Mouse (Mus musculus): ENCODE measurements around the gene Gm10778. TPM values are rescaled to one million over a fixed set of nuclear protein-coding genes. Genes with fewer than 3 reads are reported as not detected.
A peak's percentile ranks its signal among the peaks of the same experiment; 100 is the strongest.

The Gm10778 gene
- total and polyA plus RNA-seq, 3 experiments: 0.34 to 11.1 (median 7.9) TPM

GRCm38 (mm10) chr10:81641566-81641965, 7.3 kb upstream of the Gm10778 start:
- Histone ChIP-seq H3K36me3 (replicated peaks) (peaks cover 50% of the 10 kb centered on the region), H3K4me1 (ENCODE audit: insufficient read depth, low read depth, low read length) (peaks cover 53% of the 10 kb centered on the region), H3K9me3 (replicated peaks) (no peaks in the 10 kb centered on the region), H3K27me3 (ENCODE audit: insufficient read depth, low read length) (peaks cover 2% of the 10 kb centered on the region; the same call in 1 of the 2 replicates), H3K4me3 (ENCODE audit: low read depth, low read length) (no peak overlapping the region)
- ATAC-seq (ENCODE audit: extremely low read depth, insufficient number of reproducible peaks, low FRiP score, poor library complexity, severe bottlenecking): no peak
- DNase-seq (ENCODE audit: low spot score): no peak
- no peak for TF ChIP-seq GATA1 (IDR thresholded peaks at IDR 0.05; ENCODE audit: borderline replicate concordance, low read length)
- TF ChIP-seq POLR2AphosphoS5 (IDR thresholded peaks at IDR 0.05; ENCODE audit: insufficient replicate concordance, low read depth, low read length): no peak
- no peak for TF ChIP-seq GATA2 (IDR thresholded peaks at IDR 0.05; ENCODE audit: borderline replicate concordance, low read depth, low read length)
- no peak for TF ChIP-seq CTCF (IDR thresholded peaks at IDR 0.05; ENCODE audit: low read depth, low read length)
- no peak for TF ChIP-seq TAL1 (conservative IDR thresholded peaks at IDR 0.05; ENCODE audit: low read depth, low read length)

GRCm38 (mm10) chr10:81641978-81642647, 6.7 kb upstream of the Gm10778 start:
- Histone ChIP-seq H3K36me3 (replicated peaks) (peaks cover 55% of the 10 kb centered on the region), H3K9me3 (replicated peaks) (no peaks in the 10 kb centered on the region), H3K4me3 (ENCODE audit: low read depth, low read length) (peak overlapping the region; percentile 88), H3K4me1 (ENCODE audit: insufficient read depth, low read depth, low read length) (peaks cover 53% of the 10 kb centered on the region), H3K27me3 (ENCODE audit: insufficient read depth, low read length) (peaks cover 2% of the 10 kb centered on the region; the same call in 1 of the 2 replicates)
- no peak for TF ChIP-seq TAL1 (conservative IDR thresholded peaks at IDR 0.05; ENCODE audit: low read depth, low read length)
- no peak for TF ChIP-seq GATA1 (IDR thresholded peaks at IDR 0.05; ENCODE audit: borderline replicate concordance, low read length)
- no peak for TF ChIP-seq POLR2AphosphoS5 (IDR thresholded peaks at IDR 0.05; ENCODE audit: insufficient replicate concordance, low read depth, low read length)
- TF ChIP-seq CTCF (IDR thresholded peaks at IDR 0.05; ENCODE audit: low read depth, low read length): no peak
- TF ChIP-seq GATA2 (IDR thresholded peaks at IDR 0.05; ENCODE audit: borderline replicate concordance, low read depth, low read length): no peak
- DNase-seq (ENCODE audit: low spot score) (no peak), ATAC-seq (ENCODE audit: extremely low read depth, insufficient number of reproducible peaks, low FRiP score, poor library complexity, severe bottlenecking) (no peak)

GRCm38 (mm10) chr10:81642648-81643448, 6.0 kb upstream of the Gm10778 start:
- Histone ChIP-seq H3K4me3 (ENCODE audit: low read depth, low read length) (peak overlapping the region; percentile 88), H3K9me3 (replicated peaks) (no peaks in the 10 kb centered on the region), H3K27me3 (ENCODE audit: insufficient read depth, low read length) (peaks cover 2% of the 10 kb centered on the region; the same call in 1 of the 2 replicates), H3K4me1 (ENCODE audit: insufficient read depth, low read depth, low read length) (peaks cover 54% of the 10 kb centered on the region), H3K36me3 (replicated peaks) (peaks cover 60% of the 10 kb centered on the region)
- TF ChIP-seq GATA1 (IDR thresholded peaks at IDR 0.05; ENCODE audit: borderline replicate concordance, low read length) (no peak), GATA2 (IDR thresholded peaks at IDR 0.05; ENCODE audit: borderline replicate concordance, low read depth, low read length) (no peak), POLR2AphosphoS5 (IDR thresholded peaks at IDR 0.05; ENCODE audit: insufficient replicate concordance, low read depth, low read length) (no peak), CTCF (IDR thresholded peaks at IDR 0.05; ENCODE audit: low read depth, low read length) (no peak), TAL1 (conservative IDR thresholded peaks at IDR 0.05; ENCODE audit: low read depth, low read length) (no peak)
- ATAC-seq (ENCODE audit: extremely low read depth, insufficient number of reproducible peaks, low FRiP score, poor library complexity, severe bottlenecking) (no peak), DNase-seq (ENCODE audit: low spot score) (no peak)

GRCm38 (mm10) chr10:81643449-81644055, 5.3 kb upstream of the Gm10778 start:
- H3K4me1 ChIP-seq (ENCODE audit: insufficient read depth, low read depth, low read length): peaks cover 54% of the 10 kb centered on the region
- H3K9me3 ChIP-seq (replicated peaks): no peaks in the 10 kb centered on the region
- H3K36me3 ChIP-seq (replicated peaks): peaks cover 55% of the 10 kb centered on the region
- TF ChIP-seq CTCF (IDR thresholded peaks at IDR 0.05; ENCODE audit: low read depth, low read length): 0 out of 2 replicates have a peak, but pooled peaks have one; percentile 7
- no peak for TF ChIP-seq TAL1 (conservative IDR thresholded peaks at IDR 0.05; ENCODE audit: low read depth, low read length)
- H3K4me3 ChIP-seq (ENCODE audit: low read depth, low read length): peak overlapping the region; percentile 88
- ATAC-seq (ENCODE audit: extremely low read depth, insufficient number of reproducible peaks, low FRiP score, poor library complexity, severe bottlenecking) (peak; percentile 55), DNase-seq (ENCODE audit: low spot score) (peak; percentile 89)
- peaks cover under 1% of the 10 kb centered on the region; the same call in 1 of the 2 replicates for H3K27me3 ChIP-seq (ENCODE audit: insufficient read depth, low read length)

GRCm38 (mm10) chr10:81644162-81644561, 4.7 kb upstream of the Gm10778 start:
- H3K36me3 ChIP-seq (replicated peaks): peaks cover 51% of the 10 kb centered on the region
- no peak for ATAC-seq (ENCODE audit: extremely low read depth, insufficient number of reproducible peaks, low FRiP score, poor library complexity, severe bottlenecking)
- H3K9me3 ChIP-seq (replicated peaks): no peaks in the 10 kb centered on the region
- no peak for TF ChIP-seq POLR2AphosphoS5 (IDR thresholded peaks at IDR 0.05; ENCODE audit: insufficient replicate concordance, low read depth, low read length)
- TF ChIP-seq GATA2 (IDR thresholded peaks at IDR 0.05; ENCODE audit: borderline replicate concordance, low read depth, low read length): no peak
- no peak for TF ChIP-seq TAL1 (conservative IDR thresholded peaks at IDR 0.05; ENCODE audit: low read depth, low read length)
- no peak for TF ChIP-seq GATA1 (IDR thresholded peaks at IDR 0.05; ENCODE audit: borderline replicate concordance, low read length)
- H3K27me3 ChIP-seq (ENCODE audit: insufficient read depth, low read length): no peaks in the 10 kb centered on the region; the same call in 1 of the 2 replicates
- peaks cover 56% of the 10 kb centered on the region for H3K4me1 ChIP-seq (ENCODE audit: insufficient read depth, low read depth, low read length)
- peak overlapping the region; percentile 88 for H3K4me3 ChIP-seq (ENCODE audit: low read depth, low read length)
- no peak for DNase-seq (ENCODE audit: low spot score)

GRCm38 (mm10) chr10:81644716-81645115, 4.1 kb upstream of the Gm10778 start:
- Histone ChIP-seq H3K9me3 (replicated peaks) (no peaks in the 10 kb centered on the region), H3K36me3 (replicated peaks) (peaks cover 45% of the 10 kb centered on the region), H3K4me3 (ENCODE audit: low read depth, low read length) (peak overlapping the region; percentile 88), H3K27me3 (ENCODE audit: insufficient read depth, low read length) (no peaks in the 10 kb centered on the region), H3K4me1 (ENCODE audit: insufficient read depth, low read depth, low read length) (peaks cover 56% of the 10 kb centered on the region)
- TF ChIP-seq POLR2AphosphoS5 (IDR thresholded peaks at IDR 0.05; ENCODE audit: insufficient replicate concordance, low read depth, low read length) (no peak), TAL1 (conservative IDR thresholded peaks at IDR 0.05; ENCODE audit: low read depth, low read length) (no peak), GATA2 (IDR thresholded peaks at IDR 0.05; ENCODE audit: borderline replicate concordance, low read depth, low read length) (no peak), GATA1 (IDR thresholded peaks at IDR 0.05; ENCODE audit: borderline replicate concordance, low read length) (no peak), CTCF (IDR thresholded peaks at IDR 0.05; ENCODE audit: low read depth, low read length) (no peak)
- DNase-seq (ENCODE audit: low spot score) (no peak), ATAC-seq (ENCODE audit: extremely low read depth, insufficient number of reproducible peaks, low FRiP score, poor library complexity, severe bottlenecking) (no peak)

Data from G1E (cell line).